Mouse (Mus musculus) intestine, embryonic 14.5 days (tissue): ENCODE results near the gene Klhl8. TPM values are rescaled to one million over a fixed set of nuclear protein-coding genes. Genes with fewer than 3 reads are reported as not detected.
A peak's percentile ranks its signal among the peaks of the same experiment; 100 is the strongest.
"Not testable (repeated sequence)": the region's sequence is repeated elsewhere in the genome, so short reads cannot be mapped to it uniquely, and the experiment has no call there.

ENCODE experiments used
- ATAC-seq: fragments of 200-750 bp; cut with Nextera tagmentation; replicated peaks from 2 replicates; pipeline ENCODE4 v1.8.0; 2017; ENCODE audit warnings: low read depth, moderate number of reproducible peaks, moderate TSS enrichment, moderate library complexity; ENCODE audit not compliant: low FRiP score, low TSS enrichment
- DNase-seq: peaks from one replicate; pipeline ENCODE4 v3.0.0-alpha.2; 2018; ENCODE audit warnings: low spot score
- H3K27ac ChIP-seq: fragments of 300-500 bp; sonication (generic); 2 replicates; pipeline ENCODE4 v1.5.1; 2014; ENCODE audit warnings: low read depth, mild to moderate bottlenecking, control low read depth
- H3K27me3 ChIP-seq: fragments of 300-500 bp; sonication (generic); replicated peaks from 2 replicates; pipeline ENCODE4 v1.6.1; 2014; ENCODE audit warnings: low read length, control low read depth; ENCODE audit not compliant: control insufficient read depth, insufficient read depth
- H3K36me3 ChIP-seq: fragments of 300-500 bp; sonication (generic); 2 replicates; pipeline ENCODE4 v1.6.1; 2014; ENCODE audit warnings: low read length, control low read depth; ENCODE audit not compliant: control insufficient read depth, insufficient read depth
- H3K4me1 ChIP-seq: fragments of 300-500 bp; sonication (generic); replicated peaks from 2 replicates; pipeline ENCODE4 v1.6.1; 2014; ENCODE audit warnings: low read length, control low read depth, mixed read lengths; ENCODE audit not compliant: control insufficient read depth, insufficient read depth
- H3K4me2 ChIP-seq: fragments of 300-500 bp; sonication (generic); 2 replicates; pipeline ENCODE4 v1.6.1; 2014; ENCODE audit warnings: low read length
- H3K4me3 ChIP-seq: fragments of 300-500 bp; sonication (generic); 2 replicates; pipeline ENCODE4 v1.5.1; 2014; ENCODE audit warnings: low read depth, low read length, control low read depth, mixed read lengths
- H3K9ac ChIP-seq: fragments of 300-500 bp; sonication (generic); 2 replicates; pipeline ENCODE4 v1.6.1; 2014; ENCODE audit warnings: mild to moderate bottlenecking, low read length
- H3K9me3 ChIP-seq: fragments of 300-500 bp; sonication (generic); 2 replicates; pipeline ENCODE4 v1.6.1; 2016; ENCODE audit warnings: low read length, control low read depth; ENCODE audit not compliant: control insufficient read depth
- WGBS: fragments of 180-500 bp; shearing (Covaris S2); extraction: QIAGEN DNeasy Blood & Tissue Kit; methylation state at CpG from one replicate; pipeline ENCODE4 v1.1.7; 2014; 5-methylcytosine and 5-hydroxymethylcytosine counted together
- polyA plus RNA-seq: library from polyadenylated mRNA; unstranded; fragments of >200 nt; fragmentation: Nextera tagmentation; extraction: Ambion mirVana; gene quantifications from 2 replicates; pipeline ENCODE4 v1.2.1, GENCODE M21; 2014

Gene Klhl8
- 9.8 and 10.3 TPM in 2 replicates for polyA plus RNA-seq

- Histone ChIP-seq H3K27me3 (no peaks in the 10 kb centered on the region; the same call in 1 of the 2 replicates), H3K4me2 (peak within 1 kb of the TSS; percentile 86), H3K4me1 (no peaks in the 10 kb centered on the region), H3K4me3 (peak within 1 kb of the TSS; percentile 58), H3K9me3 (no peaks in the 10 kb centered on the region), H3K36me3 (no peaks in the 10 kb centered on the region), H3K9ac (peak within 1 kb of the TSS; percentile 67), H3K27ac (no peak within 1 kb of the TSS)
- peak; percentile 93 for ATAC-seq
- WGBS = under 1% methylated on average over 82 of the region's 86 CpGs
- DNase-seq = peak; percentile 87
These were observed at the start of gene Klhl8 for GRCm38 (mm10) chr5:103910748-103911409. Gene Klhl8 (minus strand): TSS chr5:103911259.

GRCm38 (mm10) chr5:103954638-103955037 lies 43.6 kb upstream of the Klhl8 start:
- Histone ChIP-seq H3K36me3 (no peaks in the 10 kb centered on the region), H3K27me3 (no peaks in the 10 kb centered on the region), H3K4me1 (no peaks in the 10 kb centered on the region), H3K27ac (no peak overlapping the region), H3K9me3 (no peaks in the 10 kb centered on the region), H3K4me2 (no peak overlapping the region), H3K9ac (no peak overlapping the region), H3K4me3 (no peak overlapping the region)
- ATAC-seq (no peak), DNase-seq (peak; percentile 25)
- WGBS = 79% methylated on average over 5 of the region's 5 CpGs

- Histone ChIP-seq H3K27ac (no peak overlapping the region), H3K9me3 (no peaks in the 10 kb centered on the region), H3K4me1 (no peaks in the 10 kb centered on the region), H3K9ac (no peak overlapping the region), H3K27me3 (no peaks in the 10 kb centered on the region), H3K4me3 (no peak overlapping the region), H3K4me2 (no peak overlapping the region), H3K36me3 (no peaks in the 10 kb centered on the region)
- DNase-seq (peak; percentile 29), ATAC-seq (no peak)
- 86% methylated on average over 10 of the region's 10 CpGs for whole genome bisulfite sequencing
These were observed 42.4 kb upstream of the Klhl8 start for GRCm38 (mm10) chr5:103953135-103954083.

GRCm38 (mm10) chr5:103950138-103950537 lies 39.1 kb upstream of the Klhl8 start:
- H3K9me3 ChIP-seq, H3K36me3 ChIP-seq, H3K9ac ChIP-seq, DNase-seq, H3K27me3 ChIP-seq, H3K4me1 ChIP-seq, H3K4me3 ChIP-seq, H3K4me2 ChIP-seq, ATAC-seq, H3K27ac ChIP-seq: not testable (repeated sequence)
- 89% methylated on average over 15 of the region's 15 CpGs for WGBS

- no peak for ATAC-seq
- H3K9me3 ChIP-seq = no peaks in the 10 kb centered on the region
- H3K4me3 ChIP-seq = no peak overlapping the region
- no peak overlapping the region for H3K27ac ChIP-seq
- DNase-seq = peak; percentile 38
- no peak overlapping the region for H3K4me2 ChIP-seq
- 0 out of 2 replicates have a peak, but pooled peaks cover 7% of the 10 kb centered on the region for H3K27me3 ChIP-seq
- WGBS = 44% methylated on average over 6 of the region's 6 CpGs
- no peak overlapping the region for H3K9ac ChIP-seq
- no peaks in the 10 kb centered on the region for H3K36me3 ChIP-seq
- H3K4me1 ChIP-seq = no peaks in the 10 kb centered on the region
These were observed 32.1 kb upstream of the Klhl8 start for GRCm38 (mm10) chr5:103943183-103943582.

GRCm38 (mm10) chr5:103939856-103940255 lies 28.8 kb upstream of the Klhl8 start:
- 0 out of 2 replicates have a peak, but pooled peaks cover 8% of the 10 kb centered on the region for H3K27me3 ChIP-seq
- no peak overlapping the region for H3K4me2 ChIP-seq
- H3K9me3 ChIP-seq = no peaks in the 10 kb centered on the region
- H3K27ac ChIP-seq = no peak overlapping the region
- no peak for ATAC-seq
- no peaks in the 10 kb centered on the region for H3K36me3 ChIP-seq
- H3K9ac ChIP-seq = no peak overlapping the region
- H3K4me1 ChIP-seq = 0 out of 2 replicates have a peak, but pooled peaks cover 4% of the 10 kb centered on the region
- no peak overlapping the region for H3K4me3 ChIP-seq
- DNase-seq = peak; percentile 31
- WGBS = 64% methylated on average over 1 of the region's 1 CpGs

GRCm38 (mm10) chr5:103939350-103939652 lies 28.2 kb upstream of the Klhl8 start:
- Histone ChIP-seq H3K9ac (no peak overlapping the region), H3K27me3 (0 out of 2 replicates have a peak, but pooled peaks cover 6% of the 10 kb centered on the region), H3K4me2 (no peak overlapping the region), H3K4me1 (0 out of 2 replicates have a peak, but pooled peaks cover 4% of the 10 kb centered on the region), H3K36me3 (no peaks in the 10 kb centered on the region), H3K4me3 (no peak overlapping the region), H3K27ac (no peak overlapping the region), H3K9me3 (no peaks in the 10 kb centered on the region)
- DNase-seq (no peak), ATAC-seq (no peak)
- 57% methylated on average over 7 of the region's 7 CpGs for WGBS

- no peak for ATAC-seq
- 0 out of 2 replicates have a peak, but pooled peaks cover 5% of the 10 kb centered on the region for H3K27me3 ChIP-seq
These were observed 27.7 kb upstream of the Klhl8 start for GRCm38 (mm10) chr5:103938547-103939349.

More at GRCm38 (mm10) chr5:103938547-103939349, 27.7 kb upstream of the Klhl8 start:
- Histone ChIP-seq H3K27ac (no peak overlapping the region), H3K4me1 (0 out of 2 replicates have a peak, but pooled peaks cover 4% of the 10 kb centered on the region), H3K4me3 (no peak overlapping the region), H3K4me2 (no peak overlapping the region), H3K36me3 (no peaks in the 10 kb centered on the region), H3K9ac (no peak overlapping the region), H3K9me3 (no peaks in the 10 kb centered on the region)
- DNase-seq = no peak
- 46% methylated on average over 11 of the region's 11 CpGs for WGBS
